Mouse (Mus musculus) erythroblast, embryonic 14.5 days (primary cell): ENCODE results near the gene Srbd1.

Source experiments
- GATA1 ChIP-seq: IDR thresholded peaks from 2 replicates; pipeline ENCODE4 v1.6.1; 2012; ENCODE audit warnings: low read length, inconsistent platforms, mixed read lengths
- TAL1 ChIP-seq: IDR thresholded peaks from 3 replicates; pipeline ENCODE4 v1.6.1; 2012; ENCODE audit warnings: low read length, inconsistent platforms, mixed read lengths

DNA sequence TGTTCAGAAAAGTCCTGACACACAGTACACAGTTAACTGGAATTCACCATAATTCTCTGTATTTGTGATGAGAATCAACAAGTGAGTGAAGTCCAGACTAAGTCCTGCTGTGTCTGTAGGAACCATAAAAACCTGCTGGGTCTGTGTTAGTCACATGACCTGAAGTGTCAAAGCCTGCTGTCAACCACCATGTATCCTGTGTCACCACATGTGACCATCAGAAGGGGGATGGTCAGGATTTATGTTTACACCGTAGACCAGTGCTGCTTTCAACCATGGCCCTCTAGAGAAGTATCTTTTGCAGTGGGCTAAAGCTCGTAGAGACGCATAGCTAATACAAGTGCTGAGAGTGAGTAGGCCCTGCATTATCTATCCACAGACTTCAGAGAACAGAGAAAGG is 21.8 kb downstream of the Srbd1 start:
- TF ChIP-seq GATA1: no peak
- TF ChIP-seq TAL1: no peak
